Mouse (Mus musculus): Measurements from ENCODE around the gene Mrpl20. TPM values are rescaled to one million over a fixed set of nuclear protein-coding genes. Genes with fewer than 3 reads are reported as not detected.
"Not testable (repeated sequence)": the region's sequence is repeated elsewhere in the genome, so short reads cannot be mapped to it uniquely, and the experiment has no call there.

The Mrpl20 gene
- total and polyA plus RNA-seq, 2 experiments, result 29.7 to 72.4 TPM

- Histone ChIP-seq H3K27ac (replicated peaks; ENCODE audit: insufficient read depth, low read depth, low read length) (peak within 1 kb of the TSS; percentile 97), H3K27me3 (ENCODE audit: control insufficient read depth, insufficient read depth, low read length) (no peaks in the 10 kb centered on the region), H3K4me1 (ENCODE audit: control insufficient read depth, insufficient read depth, low read length) (no peaks in the 10 kb centered on the region; the same call in 1 of the 2 replicates), H3K79me2 (ENCODE audit: control insufficient read depth, insufficient read depth, low read length) (no peaks in the 10 kb centered on the region), H3K9ac (ENCODE audit: low read depth, low read length) (peak within 1 kb of the TSS; percentile 98; the same call in 1 of the 2 replicates), H3K36me3 (ENCODE audit: control insufficient read depth, insufficient read depth, low read length) (no peaks in the 10 kb centered on the region), H3K4me3 (ENCODE audit: insufficient read depth, low read depth, low read length) (peak within 1 kb of the TSS; percentile 74; the same call in 1 of the 2 replicates)
- WGBS, result 83% methylated on average over 5 of the region's 5 CpGs
- no peak for DNase-seq (ENCODE audit: extremely low read depth, low read depth, low spot score)
- no peak for TF ChIP-seq POLR2A (IDR thresholded peaks at IDR 0.05; ENCODE audit: extremely low read depth, insufficient read depth, low read length)
- 0 out of 2 replicates have a peak, but pooled peaks have one; percentile 9 for TF ChIP-seq CTCF (IDR thresholded peaks at IDR 0.05; ENCODE audit: low read depth, low read length)
These were observed 16.9 kb upstream of the Mrpl20 start, which contains the start of gene Tmem88b for GRCm38 (mm10) chr4:155785819-155786218. Tmem88b (minus strand) TSS chr4:155785874.

- H3K4me1 ChIP-seq (ENCODE audit: control insufficient read depth, insufficient read depth, low read length), result no peaks in the 10 kb centered on the region; the same call in 1 of the 2 replicates
- no peak overlapping the region for H3K27ac ChIP-seq (replicated peaks; ENCODE audit: insufficient read depth, low read depth, low read length)
- H3K36me3 ChIP-seq (ENCODE audit: control insufficient read depth, insufficient read depth, low read length), result no peaks in the 10 kb centered on the region
- no peak for DNase-seq (ENCODE audit: extremely low read depth, low read depth, low spot score)
- no peaks in the 10 kb centered on the region for H3K27me3 ChIP-seq (ENCODE audit: control insufficient read depth, insufficient read depth, low read length)
- WGBS, result 92% methylated on average over 3 of the region's 3 CpGs
- no peak overlapping the region for H3K4me3 ChIP-seq (ENCODE audit: insufficient read depth, low read depth, low read length)
- TF ChIP-seq POLR2A (IDR thresholded peaks at IDR 0.05; ENCODE audit: extremely low read depth, insufficient read depth, low read length), result no peak
- no peak for TF ChIP-seq CTCF (IDR thresholded peaks at IDR 0.05; ENCODE audit: low read depth, low read length)
- no peak overlapping the region for H3K9ac ChIP-seq (ENCODE audit: low read depth, low read length)
- H3K79me2 ChIP-seq (ENCODE audit: control insufficient read depth, insufficient read depth, low read length), result no peaks in the 10 kb centered on the region
These were observed 14.4 kb upstream of the Mrpl20 start for GRCm38 (mm10) chr4:155788300-155788699.

- not testable (repeated sequence) for H3K4me3 ChIP-seq (ENCODE audit: insufficient read depth, low read depth, low read length); H3K27ac ChIP-seq (replicated peaks; ENCODE audit: insufficient read depth, low read depth, low read length); DNase-seq (ENCODE audit: extremely low read depth, low read depth, low spot score); H3K9ac ChIP-seq (ENCODE audit: low read depth, low read length); H3K27me3 ChIP-seq (ENCODE audit: control insufficient read depth, insufficient read depth, low read length); H3K4me1 ChIP-seq (ENCODE audit: control insufficient read depth, insufficient read depth, low read length); H3K79me2 ChIP-seq (ENCODE audit: control insufficient read depth, insufficient read depth, low read length); H3K36me3 ChIP-seq (ENCODE audit: control insufficient read depth, insufficient read depth, low read length)
- 91% methylated on average over 4 of the region's 4 CpGs for WGBS
These were observed 13.8 kb upstream of the Mrpl20 start for GRCm38 (mm10) chr4:155788833-155789232.

- TF ChIP-seq CTCF (IDR thresholded peaks at IDR 0.05; ENCODE audit: low read depth, low read length) (no peak), POLR2A (IDR thresholded peaks at IDR 0.05; ENCODE audit: extremely low read depth, insufficient read depth, low read length) (no peak)
- Histone ChIP-seq H3K4me1 (ENCODE audit: control insufficient read depth, insufficient read depth, low read length) (no peaks in the 10 kb centered on the region), H3K36me3 (ENCODE audit: control insufficient read depth, insufficient read depth, low read length) (no peaks in the 10 kb centered on the region), H3K27me3 (ENCODE audit: control insufficient read depth, insufficient read depth, low read length) (no peaks in the 10 kb centered on the region), H3K79me2 (ENCODE audit: control insufficient read depth, insufficient read depth, low read length) (no peaks in the 10 kb centered on the region), H3K27ac (replicated peaks; ENCODE audit: insufficient read depth, low read depth, low read length) (no peak within 1 kb of the TSS), H3K9ac (ENCODE audit: low read depth, low read length) (no peak within 1 kb of the TSS), H3K4me3 (ENCODE audit: insufficient read depth, low read depth, low read length) (no peak within 1 kb of the TSS)
- no peak for DNase-seq (ENCODE audit: extremely low read depth, low read depth, low spot score)
- WGBS, result 81% methylated on average over 3 of the region's 3 CpGs
These were observed 12.6 kb upstream of the Mrpl20 start, which contains the start of gene Ankrd65 for GRCm38 (mm10) chr4:155790021-155790489. Ankrd65 (plus strand) TSS chr4:155790439.

- Histone ChIP-seq H3K9ac (ENCODE audit: low read depth, low read length) (no peak overlapping the region), H3K27me3 (ENCODE audit: control insufficient read depth, insufficient read depth, low read length) (no peaks in the 10 kb centered on the region), H3K4me1 (ENCODE audit: control insufficient read depth, insufficient read depth, low read length) (no peaks in the 10 kb centered on the region), H3K36me3 (ENCODE audit: control insufficient read depth, insufficient read depth, low read length) (no peaks in the 10 kb centered on the region), H3K79me2 (ENCODE audit: control insufficient read depth, insufficient read depth, low read length) (no peaks in the 10 kb centered on the region), H3K4me3 (ENCODE audit: insufficient read depth, low read depth, low read length) (no peak overlapping the region), H3K27ac (replicated peaks; ENCODE audit: insufficient read depth, low read depth, low read length) (no peak overlapping the region)
- no peak for TF ChIP-seq CTCF (IDR thresholded peaks at IDR 0.05; ENCODE audit: low read depth, low read length)
- no peak for TF ChIP-seq POLR2A (IDR thresholded peaks at IDR 0.05; ENCODE audit: extremely low read depth, insufficient read depth, low read length)
- DNase-seq (ENCODE audit: extremely low read depth, low read depth, low spot score), result no peak
- 53% methylated on average over 3 of the region's 3 CpGs for WGBS
These were observed 12.0 kb upstream of the Mrpl20 start for GRCm38 (mm10) chr4:155790650-155791161.

GRCm38 (mm10) chr4:155791240-155791933, 11.3 kb upstream of the Mrpl20 start:
- no peaks in the 10 kb centered on the region for H3K27me3 ChIP-seq (ENCODE audit: control insufficient read depth, insufficient read depth, low read length)
- no peak overlapping the region for H3K9ac ChIP-seq (ENCODE audit: low read depth, low read length)
- no peak for TF ChIP-seq CTCF (IDR thresholded peaks at IDR 0.05; ENCODE audit: low read depth, low read length)
- TF ChIP-seq POLR2A (IDR thresholded peaks at IDR 0.05; ENCODE audit: extremely low read depth, insufficient read depth, low read length), result no peak
- H3K27ac ChIP-seq (replicated peaks; ENCODE audit: insufficient read depth, low read depth, low read length), result no peak overlapping the region
- H3K79me2 ChIP-seq (ENCODE audit: control insufficient read depth, insufficient read depth, low read length), result no peaks in the 10 kb centered on the region
- no peaks in the 10 kb centered on the region for H3K4me1 ChIP-seq (ENCODE audit: control insufficient read depth, insufficient read depth, low read length)
- WGBS, result 87% methylated on average over 24 of the region's 24 CpGs
- no peaks in the 10 kb centered on the region for H3K36me3 ChIP-seq (ENCODE audit: control insufficient read depth, insufficient read depth, low read length)
- DNase-seq (ENCODE audit: extremely low read depth, low read depth, low spot score), result no peak
- no peak overlapping the region for H3K4me3 ChIP-seq (ENCODE audit: insufficient read depth, low read depth, low read length)

Measured in liver, adult 2 months (tissue).